Mouse (Mus musculus) myocyte (in vitro differentiated cells): ENCODE results near the gene Aars2.

Experiments used
- POLR2A ChIP-seq: IDR thresholded peaks from one replicate; pipeline ENCODE4 v1.6.1; 2011; ENCODE audit warnings: low read depth, mild to moderate bottlenecking, control low read depth, moderate library complexity; ENCODE audit not compliant: insufficient read length
- POLR2AphosphoS2 ChIP-seq: IDR thresholded peaks from one replicate; pipeline ENCODE4 v1.6.1; 2011; ENCODE audit warnings: low read depth, control low read depth; ENCODE audit not compliant: insufficient read length

GRCm38 (mm10) chr17:45538394-45538793 lies 31.8 kb downstream of the Aars2 start:
- TF ChIP-seq POLR2A = no peak
- TF ChIP-seq POLR2AphosphoS2 = no peak
